Mouse (Mus musculus) erythroblast, embryonic 14.5 days (primary cell): Measurements from ENCODE around the gene Cd2. TPM values are rescaled to one million over a fixed set of nuclear protein-coding genes. Genes with fewer than 3 reads are reported as not detected.

Experiments used
- H3K27me3 ChIP-seq: 2 replicates; pipeline ENCODE4 v1.6.1; 2012; ENCODE audit warnings: inconsistent platforms; ENCODE audit not compliant: control insufficient read depth
- H3K36me3 ChIP-seq: 2 replicates; pipeline ENCODE4 v1.6.1; 2012; ENCODE audit warnings: mild to moderate bottlenecking, inconsistent platforms; ENCODE audit not compliant: control insufficient read depth
- H3K4me1 ChIP-seq: 2 replicates; pipeline ENCODE4 v1.6.1; 2012; ENCODE audit warnings: inconsistent platforms; ENCODE audit not compliant: control insufficient read depth
- H3K4me3 ChIP-seq: replicated peaks from 2 replicates; pipeline ENCODE3; 2012; ENCODE audit warnings: moderate library complexity, mild to moderate bottlenecking, inconsistent platforms
- H3K9me3 ChIP-seq: 2 replicates; pipeline ENCODE4 v1.6.1; 2012; ENCODE audit warnings: low read length, inconsistent platforms, mixed read lengths; ENCODE audit not compliant: control insufficient read depth
- GATA1 ChIP-seq: IDR thresholded peaks from 2 replicates; pipeline ENCODE4 v1.6.1; 2012; ENCODE audit warnings: low read length, inconsistent platforms, mixed read lengths
- TAL1 ChIP-seq: IDR thresholded peaks from 3 replicates; pipeline ENCODE4 v1.6.1; 2012; ENCODE audit warnings: low read length, inconsistent platforms, mixed read lengths
- polyA plus RNA-seq: library from polyadenylated mRNA; stranded (reverse); fragments of >175 nt; gene quantifications from 2 replicates; pipeline ENCODE4 v1.2.3, GENCODE M21; 2012

Gene Cd2
- polyA plus RNA-seq, 1 experiment = not detected

- H3K4me1 ChIP-seq = peaks cover 5% of the 10 kb centered on the region
- 0 out of 2 replicates have a peak, but pooled peaks cover 4% of the 10 kb centered on the region for H3K27me3 ChIP-seq
- H3K36me3 ChIP-seq = no peaks in the 10 kb centered on the region
- TF ChIP-seq TAL1 (no peak), GATA1 (no peak)
- no peaks in the 10 kb centered on the region for H3K9me3 ChIP-seq
- no peak overlapping the region for H3K4me3 ChIP-seq
These were observed 7.7 kb upstream of the Cd2 start for GRCm38 (mm10) chr3:101295366-101295867.

- TF ChIP-seq TAL1 (no peak), GATA1 (no peak)
- no peak overlapping the region for H3K4me3 ChIP-seq
- H3K4me1 ChIP-seq = no peaks in the 10 kb centered on the region; the same call in 1 of the 2 replicates
- 0 out of 2 replicates have a peak, but pooled peaks cover 2% of the 10 kb centered on the region for H3K27me3 ChIP-seq
- H3K9me3 ChIP-seq = no peaks in the 10 kb centered on the region
- H3K36me3 ChIP-seq = no peaks in the 10 kb centered on the region
These were observed 7.0 kb upstream of the Cd2 start for GRCm38 (mm10) chr3:101294487-101295365.

GRCm38 (mm10) chr3:101293571-101294135 is 5.9 kb upstream of the Cd2 start:
- H3K4me1 ChIP-seq = no peaks in the 10 kb centered on the region; the same call in 1 of the 2 replicates

GRCm38 (mm10) chr3:101292611-101293010 is 4.9 kb upstream of the Cd2 start:
- Histone ChIP-seq H3K4me1 (no peaks in the 10 kb centered on the region; the same call in 1 of the 2 replicates), H3K36me3 (no peaks in the 10 kb centered on the region), H3K27me3 (0 out of 2 replicates have a peak, but pooled peaks cover 2% of the 10 kb centered on the region), H3K4me3 (no peak overlapping the region), H3K9me3 (no peaks in the 10 kb centered on the region)
- TF ChIP-seq TAL1 = no peak
- TF ChIP-seq GATA1 = no peak

More at GRCm38 (mm10) chr3:101293571-101294135, 5.9 kb upstream of the Cd2 start:
- no peaks in the 10 kb centered on the region for H3K36me3 ChIP-seq
- H3K4me3 ChIP-seq = no peak overlapping the region
- H3K27me3 ChIP-seq = 0 out of 2 replicates have a peak, but pooled peaks cover 2% of the 10 kb centered on the region
- TF ChIP-seq GATA1 (no peak), TAL1 (no peak)
- H3K9me3 ChIP-seq = no peaks in the 10 kb centered on the region

GRCm38 (mm10) chr3:101290587-101291520 is 3.1 kb upstream of the Cd2 start:
- no peaks in the 10 kb centered on the region for H3K9me3 ChIP-seq
- no peak for TF ChIP-seq TAL1
- no peak for TF ChIP-seq GATA1
- no peaks in the 10 kb centered on the region for H3K4me1 ChIP-seq
- H3K36me3 ChIP-seq = no peaks in the 10 kb centered on the region
- no peak overlapping the region for H3K4me3 ChIP-seq
- H3K27me3 ChIP-seq = 0 out of 2 replicates have a peak, but pooled peaks cover 2% of the 10 kb centered on the region

GRCm38 (mm10) chr3:101290036-101290435 is 2.3 kb upstream of the Cd2 start:
- no peak for TF ChIP-seq TAL1
- H3K27me3 ChIP-seq = 0 out of 2 replicates have a peak, but pooled peaks cover 2% of the 10 kb centered on the region
- no peaks in the 10 kb centered on the region for H3K36me3 ChIP-seq
- no peaks in the 10 kb centered on the region for H3K4me1 ChIP-seq
- no peak overlapping the region for H3K4me3 ChIP-seq
- no peaks in the 10 kb centered on the region for H3K9me3 ChIP-seq

- Histone ChIP-seq H3K9me3 (no peaks in the 10 kb centered on the region), H3K36me3 (no peaks in the 10 kb centered on the region), H3K4me3 (no peak overlapping the region), H3K27me3 (0 out of 2 replicates have a peak, but pooled peaks cover 2% of the 10 kb centered on the region), H3K4me1 (no peaks in the 10 kb centered on the region)
- TF ChIP-seq GATA1 = no peak
- TF ChIP-seq TAL1 = no peak
These were observed 1.7 kb upstream of the Cd2 start for GRCm38 (mm10) chr3:101289406-101289805.
